Mouse (Mus musculus) limb, embryonic 15.5 days (tissue): Measurements from ENCODE around the gene D430041D05Rik. TPM values are rescaled to one million over a fixed set of nuclear protein-coding genes. Genes with fewer than 3 reads are reported as not detected.

Source experiments
- ATAC-seq: fragments of 200-750 bp; cut with Nextera tagmentation; 2 replicates; pipeline ENCODE4 v1.8.0; 2017; ENCODE audit warnings: low read depth, moderate TSS enrichment; ENCODE audit not compliant: insufficient number of reproducible peaks, low FRiP score, low TSS enrichment
- H3K27ac ChIP-seq: fragments of 300-500 bp; sonication (generic); 2 replicates; pipeline ENCODE4 v1.5.1; 2015; ENCODE audit warnings: moderate library complexity, mild to moderate bottlenecking, inconsistent platforms
- H3K27me3 ChIP-seq: fragments of 300-500 bp; sonication (generic); 2 replicates; pipeline ENCODE4 v1.6.1; 2015; ENCODE audit warnings: inconsistent platforms
- H3K36me3 ChIP-seq: fragments of 300-500 bp; sonication (generic); 2 replicates; pipeline ENCODE4 v1.6.1; 2015; ENCODE audit warnings: inconsistent platforms
- H3K4me1 ChIP-seq: fragments of 300-500 bp; sonication (generic); 2 replicates; pipeline ENCODE4 v1.6.1; 2015; ENCODE audit warnings: inconsistent platforms
- H3K4me2 ChIP-seq: fragments of 300-500 bp; sonication (generic); 2 replicates; pipeline ENCODE4 v1.6.1; 2015; ENCODE audit warnings: mild to moderate bottlenecking, inconsistent platforms
- H3K4me3 ChIP-seq: fragments of 300-500 bp; sonication (generic); 2 replicates; pipeline ENCODE4 v1.5.1; 2015; ENCODE audit warnings: mild to moderate bottlenecking, inconsistent platforms
- H3K9ac ChIP-seq: fragments of 300-500 bp; sonication (generic); 2 replicates; pipeline ENCODE4 v1.6.1; 2015; ENCODE audit warnings: inconsistent platforms
- H3K9me3 ChIP-seq: fragments of 300-500 bp; sonication (generic); 2 replicates; pipeline ENCODE4 v1.6.1; 2016; ENCODE audit warnings: inconsistent platforms
- WGBS: fragments of 180-500 bp; shearing (Covaris S2); methylation state at CpG from one replicate; pipeline ENCODE4 v1.1.7; 2015; 5-methylcytosine and 5-hydroxymethylcytosine counted together
- polyA plus RNA-seq: library from polyadenylated mRNA; unstranded; fragments of >200 nt; fragmentation: Nextera tagmentation; extraction: Ambion mirVana; gene quantifications from 2 replicates; pipeline ENCODE4 v1.2.1, GENCODE M21; 2015

Gene D430041D05Rik
- polyA plus RNA-seq, 1 experiment from 2014 or later, result 0.87 TPM

- WGBS, result 68% methylated on average over 4 of the region's 4 CpGs
- no peak overlapping the region for H3K4me3 ChIP-seq
- H3K9me3 ChIP-seq, result no peaks in the 10 kb centered on the region
- no peaks in the 10 kb centered on the region for H3K36me3 ChIP-seq
- no peak overlapping the region for H3K4me2 ChIP-seq
- no peak for ATAC-seq
- no peak overlapping the region for H3K27ac ChIP-seq
- H3K9ac ChIP-seq, result no peak overlapping the region
- no peaks in the 10 kb centered on the region for H3K27me3 ChIP-seq
- 0 out of 2 replicates have a peak, but pooled peaks cover 3% of the 10 kb centered on the region for H3K4me1 ChIP-seq
Observed at GRCm38 (mm10) chr2:104372156-104372555, 38.7 kb downstream of the D430041D05Rik start.

GRCm38 (mm10) chr2:104371606-104372130 lies 39.1 kb downstream of the D430041D05Rik start:
- WGBS, result 55% methylated on average over 6 of the region's 6 CpGs
- Histone ChIP-seq H3K4me3 (no peak overlapping the region), H3K36me3 (no peaks in the 10 kb centered on the region), H3K9me3 (no peaks in the 10 kb centered on the region), H3K27ac (no peak overlapping the region), H3K27me3 (no peaks in the 10 kb centered on the region), H3K4me1 (0 out of 2 replicates have a peak, but pooled peaks cover under 1% of the 10 kb centered on the region), H3K9ac (no peak overlapping the region), H3K4me2 (no peak overlapping the region)
- no peak for ATAC-seq

GRCm38 (mm10) chr2:104367836-104368298 lies 42.9 kb downstream of the D430041D05Rik start:
- Histone ChIP-seq H3K4me1 (no peaks in the 10 kb centered on the region), H3K27me3 (no peaks in the 10 kb centered on the region), H3K9ac (no peak overlapping the region), H3K4me3 (no peak overlapping the region), H3K9me3 (no peaks in the 10 kb centered on the region), H3K4me2 (no peak overlapping the region), H3K36me3 (no peaks in the 10 kb centered on the region), H3K27ac (no peak overlapping the region)
- ATAC-seq, result no peak
- 39% methylated on average over 6 of the region's 6 CpGs for WGBS

GRCm38 (mm10) chr2:104367291-104367690 lies 43.5 kb downstream of the D430041D05Rik start:
- no peak for ATAC-seq

GRCm38 (mm10) chr2:104359305-104359704 lies 51.5 kb downstream of the D430041D05Rik start:
- Histone ChIP-seq H3K27me3 (no peaks in the 10 kb centered on the region), H3K9me3 (no peaks in the 10 kb centered on the region), H3K9ac (no peak overlapping the region), H3K4me1 (no peaks in the 10 kb centered on the region), H3K4me2 (no peak overlapping the region), H3K36me3 (no peaks in the 10 kb centered on the region), H3K4me3 (no peak overlapping the region), H3K27ac (no peak overlapping the region)
- no peak for ATAC-seq
- WGBS, result 69% methylated on average over 3 of the region's 3 CpGs

More at GRCm38 (mm10) chr2:104367291-104367690, 43.5 kb downstream of the D430041D05Rik start:
- no peak overlapping the region for H3K9ac ChIP-seq
- H3K4me1 ChIP-seq, result no peaks in the 10 kb centered on the region
- no peak overlapping the region for H3K4me2 ChIP-seq
- WGBS, result 67% methylated on average over 2 of the region's 2 CpGs
- H3K4me3 ChIP-seq, result no peak overlapping the region
- no peaks in the 10 kb centered on the region for H3K9me3 ChIP-seq
- H3K27ac ChIP-seq, result no peak overlapping the region
- no peaks in the 10 kb centered on the region for H3K36me3 ChIP-seq
- no peaks in the 10 kb centered on the region for H3K27me3 ChIP-seq

GRCm38 (mm10) chr2:104358881-104359280 lies 51.9 kb downstream of the D430041D05Rik start:
- Histone ChIP-seq H3K27ac (no peak overlapping the region), H3K36me3 (no peaks in the 10 kb centered on the region), H3K27me3 (no peaks in the 10 kb centered on the region), H3K9me3 (no peaks in the 10 kb centered on the region), H3K9ac (no peak overlapping the region), H3K4me2 (no peak overlapping the region), H3K4me3 (no peak overlapping the region), H3K4me1 (no peaks in the 10 kb centered on the region)
- 70% methylated on average over 1 of the region's 1 CpGs for WGBS
- ATAC-seq, result no peak

GRCm38 (mm10) chr2:104356531-104356930 lies 54.3 kb downstream of the D430041D05Rik start:
- ATAC-seq, result no peak
- H3K4me2 ChIP-seq, result no peak overlapping the region
- no peaks in the 10 kb centered on the region for H3K9me3 ChIP-seq
- H3K27ac ChIP-seq, result no peak overlapping the region
- no peaks in the 10 kb centered on the region for H3K27me3 ChIP-seq
- H3K4me1 ChIP-seq, result no peaks in the 10 kb centered on the region
- H3K36me3 ChIP-seq, result no peaks in the 10 kb centered on the region
- H3K9ac ChIP-seq, result no peak overlapping the region
- 55% methylated on average over 4 of the region's 4 CpGs for WGBS
- H3K4me3 ChIP-seq, result no peak overlapping the region

GRCm38 (mm10) chr2:104354117-104354516 lies 56.7 kb downstream of the D430041D05Rik start:
- Histone ChIP-seq H3K4me3 (no peak overlapping the region), H3K9me3 (no peaks in the 10 kb centered on the region), H3K36me3 (no peaks in the 10 kb centered on the region), H3K4me1 (no peaks in the 10 kb centered on the region), H3K27ac (no peak overlapping the region), H3K9ac (no peak overlapping the region), H3K27me3 (no peaks in the 10 kb centered on the region), H3K4me2 (no peak overlapping the region)
- ATAC-seq, result no peak

- Histone ChIP-seq H3K9me3 (no peaks in the 10 kb centered on the region), H3K27ac (no peak overlapping the region), H3K36me3 (no peaks in the 10 kb centered on the region), H3K4me1 (no peaks in the 10 kb centered on the region), H3K9ac (no peak overlapping the region), H3K27me3 (no peaks in the 10 kb centered on the region), H3K4me3 (no peak overlapping the region), H3K4me2 (no peak overlapping the region)
- ATAC-seq, result no peak
- WGBS, result 83% methylated on average over 1 of the region's 1 CpGs
Observed at GRCm38 (mm10) chr2:104352204-104352493, 58.7 kb downstream of the D430041D05Rik start.

GRCm38 (mm10) chr2:104351415-104352203 lies 59.2 kb downstream of the D430041D05Rik start:
- Histone ChIP-seq H3K36me3 (no peaks in the 10 kb centered on the region), H3K4me3 (no peak overlapping the region), H3K4me2 (no peak overlapping the region), H3K4me1 (no peaks in the 10 kb centered on the region), H3K27me3 (no peaks in the 10 kb centered on the region), H3K9me3 (no peaks in the 10 kb centered on the region), H3K27ac (no peak overlapping the region), H3K9ac (no peak overlapping the region)
- ATAC-seq, result no peak
- WGBS, result 71% methylated on average over 13 of the region's 13 CpGs

GRCm38 (mm10) chr2:104337619-104338018 lies 73.2 kb downstream of the D430041D05Rik start:
- H3K27me3 ChIP-seq, result no peaks in the 10 kb centered on the region
- no peaks in the 10 kb centered on the region for H3K36me3 ChIP-seq
- H3K9ac ChIP-seq, result no peak overlapping the region
- no peak overlapping the region for H3K27ac ChIP-seq
- no peak overlapping the region for H3K4me2 ChIP-seq
- no peak overlapping the region for H3K4me3 ChIP-seq
- no peaks in the 10 kb centered on the region for H3K9me3 ChIP-seq
- no peaks in the 10 kb centered on the region for H3K4me1 ChIP-seq
- no peak for ATAC-seq

- H3K27me3 ChIP-seq, result no peaks in the 10 kb centered on the region
- H3K4me2 ChIP-seq, result no peak overlapping the region
- no peak overlapping the region for H3K4me3 ChIP-seq
- H3K36me3 ChIP-seq, result no peaks in the 10 kb centered on the region
- H3K27ac ChIP-seq, result no peak overlapping the region
- no peaks in the 10 kb centered on the region for H3K9me3 ChIP-seq
- WGBS, result 43% methylated on average over 6 of the region's 6 CpGs
- no peak for ATAC-seq
- no peak overlapping the region for H3K9ac ChIP-seq
- no peaks in the 10 kb centered on the region for H3K4me1 ChIP-seq
Observed at GRCm38 (mm10) chr2:104335824-104336223, 75.0 kb downstream of the D430041D05Rik start.
